In the genomic region with DNA sequence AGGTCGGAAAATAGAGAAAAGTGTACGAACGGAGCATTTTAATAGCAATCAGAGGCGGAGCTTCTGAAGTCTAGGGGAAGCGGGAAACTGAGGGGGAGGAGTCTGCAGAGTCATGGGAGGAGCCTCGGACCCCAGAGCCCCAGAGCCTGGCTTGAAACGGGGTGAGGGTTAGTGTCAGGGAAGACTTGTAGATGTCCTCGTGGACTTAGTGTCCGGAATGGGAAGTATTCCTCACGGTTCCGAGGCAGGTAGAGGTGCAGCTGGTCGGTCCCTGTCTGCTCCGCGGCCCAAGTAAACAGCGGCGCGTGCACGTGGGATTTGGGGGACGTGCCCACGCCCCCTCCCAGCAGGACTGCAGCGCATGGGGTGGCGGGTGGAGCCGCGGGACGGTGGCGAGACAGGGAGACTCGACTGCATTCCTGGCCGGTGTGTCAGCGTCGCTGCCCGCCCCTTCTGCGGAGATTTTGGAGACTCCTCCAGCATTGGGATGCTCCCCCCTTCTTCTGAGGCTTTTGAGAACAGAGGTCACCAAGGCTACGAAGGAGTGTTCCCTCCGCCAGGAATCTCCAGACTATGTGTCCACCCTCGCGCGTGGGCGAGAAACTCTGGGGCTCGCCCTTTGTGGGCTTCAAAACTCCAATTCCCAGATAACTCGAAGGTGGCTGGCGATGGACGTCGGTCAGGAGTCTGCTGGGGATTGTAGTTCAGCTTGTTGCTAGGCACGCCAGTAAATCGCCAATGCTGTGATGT, we compare ENCODE assay signal across 8 mouse cellular contexts. TPM values are rescaled to one million over a fixed set of nuclear protein-coding genes. Genes with fewer than 3 reads are reported as not detected.
DNase-seq lines count a peak whose midpoint lies in the region; ATAC-seq lines count a peak whose summit lies in the region.

No protein-coding gene starts in this region.

- peak overlapping the region; percentile 76 for H3K9ac ChIP-seq in embryonic facial prominence, embryonic 13.5 days
- peak overlapping the region; percentile 74 for H3K9ac ChIP-seq in limb, embryonic 13.5 days
- H3K9ac ChIP-seq in midbrain, embryonic 13.5 days (replicated peaks) = peak overlapping the region; percentile 76
- peak overlapping the region; percentile 60 for H3K9ac ChIP-seq in stomach, embryonic 14.5 days (replicated peaks; ENCODE audit: low read depth, low read length)

- H3K36me3 ChIP-seq in embryonic facial prominence, embryonic 13.5 days = peaks cover 26% of the 10 kb centered on the region
- H3K36me3 ChIP-seq in limb, embryonic 13.5 days = peaks cover 27% of the 10 kb centered on the region
- peaks cover 18% of the 10 kb centered on the region for H3K36me3 ChIP-seq in midbrain, embryonic 13.5 days
- peaks cover 15% of the 10 kb centered on the region for H3K36me3 ChIP-seq in stomach, embryonic 14.5 days (ENCODE audit: control insufficient read depth, insufficient read depth, low read length)

- H3K4me2 ChIP-seq in embryonic facial prominence, embryonic 13.5 days = peak overlapping the region; percentile 98
- H3K4me2 ChIP-seq in limb, embryonic 13.5 days (replicated peaks) = peak overlapping the region; percentile 97
- H3K4me2 ChIP-seq in midbrain, embryonic 13.5 days (replicated peaks) = peak overlapping the region; percentile 98
- H3K4me2 ChIP-seq in stomach, embryonic 14.5 days (replicated peaks; ENCODE audit: low read depth, low read length) = peak overlapping the region; percentile 96

- 1% methylated on average over 45 of the region's 45 CpGs for WGBS in embryonic facial prominence, embryonic 13.5 days
- WGBS in limb, embryonic 13.5 days = under 1% methylated on average over 45 of the region's 45 CpGs
- under 1% methylated on average over 45 of the region's 45 CpGs for WGBS in midbrain, embryonic 13.5 days
- WGBS in stomach, embryonic 14.5 days = under 1% methylated on average over 45 of the region's 45 CpGs

- ATAC-seq in embryonic facial prominence, embryonic 13.5 days (ENCODE audit: insufficient number of reproducible peaks, insufficient read depth, low FRiP score, low TSS enrichment, low read depth) = peak; percentile 66; the same call in 1 of the 2 replicates
- peak; percentile 67 for ATAC-seq in limb, embryonic 13.5 days (ENCODE audit: low FRiP score, low read depth)
- ATAC-seq in midbrain, embryonic 13.5 days = peak; percentile 43
- ATAC-seq in stomach, embryonic 14.5 days (ENCODE audit: insufficient number of reproducible peaks, insufficient read depth, low FRiP score, low read depth) = peak; percentile 73

- peaks cover 11% of the 10 kb centered on the region for H3K27me3 ChIP-seq in embryonic facial prominence, embryonic 13.5 days
- H3K27me3 ChIP-seq in limb, embryonic 13.5 days = peaks cover 10% of the 10 kb centered on the region
- peaks cover 11% of the 10 kb centered on the region; the same call in 1 of the 2 replicates for H3K27me3 ChIP-seq in midbrain, embryonic 13.5 days
- H3K27me3 ChIP-seq in stomach, embryonic 14.5 days (ENCODE audit: control insufficient read depth, insufficient read depth, low read length) = no peaks in the 10 kb centered on the region

- H3K4me3 ChIP-seq in embryonic facial prominence, embryonic 13.5 days = peak overlapping the region; percentile 66
- H3K4me3 ChIP-seq in limb, embryonic 13.5 days = peak overlapping the region; percentile 71
- H3K4me3 ChIP-seq in midbrain, embryonic 13.5 days (replicated peaks) = peak overlapping the region; percentile 74
- H3K4me3 ChIP-seq in stomach, embryonic 14.5 days (ENCODE audit: low read depth, low read length) = peak overlapping the region; percentile 82

- peak overlapping the region; percentile 71 for H3K27ac ChIP-seq in embryonic facial prominence, embryonic 13.5 days
- peak overlapping the region; percentile 52; the same call in 1 of the 2 replicates for H3K27ac ChIP-seq in limb, embryonic 13.5 days
- H3K27ac ChIP-seq in midbrain, embryonic 13.5 days = no peak overlapping the region; the same call in 1 of the 2 replicates
- H3K27ac ChIP-seq in stomach, embryonic 14.5 days (ENCODE audit: low read length) = peak overlapping the region; percentile 59

- peak; percentile 96 for DNase-seq in A20 (ENCODE audit: low read depth, low spot score)
- DNase-seq in adrenal gland, postnatal 36 days = peak; percentile 83
- DNase-seq in heart, adult 18-20 months = peak; percentile 84 to 86
- DNase-seq in kidney, adult 11 months = peak; percentile 74

- no peaks in the 10 kb centered on the region for H3K9me3 ChIP-seq in embryonic facial prominence, embryonic 13.5 days
- no peaks in the 10 kb centered on the region for H3K9me3 ChIP-seq in limb, embryonic 13.5 days
- no peaks in the 10 kb centered on the region for H3K9me3 ChIP-seq in midbrain, embryonic 13.5 days
- H3K9me3 ChIP-seq in stomach, embryonic 14.5 days (ENCODE audit: control insufficient read depth, low read depth, low read length) = no peaks in the 10 kb centered on the region

- H3K4me1 ChIP-seq in embryonic facial prominence, embryonic 13.5 days = peaks cover 43% of the 10 kb centered on the region
- peaks cover 35% of the 10 kb centered on the region for H3K4me1 ChIP-seq in limb, embryonic 13.5 days
- H3K4me1 ChIP-seq in midbrain, embryonic 13.5 days (replicated peaks) = peaks cover 41% of the 10 kb centered on the region
- H3K4me1 ChIP-seq in stomach, embryonic 14.5 days (ENCODE audit: control insufficient read depth, insufficient read depth, low read length) = peaks cover 20% of the 10 kb centered on the region

RNA-seq across cellular contexts. Expression of gene Ppp1r13l, which starts 0.5 kb away (rescaled TPM):
- total RNA-seq in adrenal gland, postnatal 36 days (2021) = 1 to 10 TPM; 5.8 to 8.9 TPM
- polyA plus RNA-seq in embryonic facial prominence, embryonic 13.5 days (2015; fragmentation: Nextera tagmentation; extraction: Ambion mirVana) = 8.3 and 12.6 TPM in 2 replicates
- 10 to 100 TPM; 38.2 to 42.9 TPM for total RNA-seq in heart, adult 18-20 months (2021)
- 9.0 and 9.6 TPM in 2 replicates for polyA plus RNA-seq in limb, embryonic 13.5 days (2015; fragmentation: Nextera tagmentation; extraction: Ambion mirVana)
- 1.2 and 2.3 TPM in 2 replicates for polyA plus RNA-seq in midbrain, embryonic 13.5 days (2015; fragmentation: Nextera tagmentation; extraction: Ambion mirVana)
- 9.6 and 10.0 TPM in 2 replicates for polyA plus RNA-seq in stomach, embryonic 14.5 days (2014; fragmentation: Nextera tagmentation; extraction: Ambion mirVana)

RNA-seq across cellular contexts. Expression of gene Cd3eap, which starts 0.8 kb away (rescaled TPM):
- total RNA-seq in adrenal gland, postnatal 36 days (2021) = 10 to 100 TPM; 11.3 to 12.8 TPM
- 29.4 and 30.5 TPM in 2 replicates for polyA plus RNA-seq in embryonic facial prominence, embryonic 13.5 days (2015; fragmentation: Nextera tagmentation; extraction: Ambion mirVana)
- total RNA-seq in heart, adult 18-20 months (2021) = 1 to 10 TPM; 9.6 to 10.0 TPM
- polyA plus RNA-seq in limb, embryonic 13.5 days (2015; fragmentation: Nextera tagmentation; extraction: Ambion mirVana) = 29.9 and 31.8 TPM in 2 replicates
- polyA plus RNA-seq in midbrain, embryonic 13.5 days (2015; fragmentation: Nextera tagmentation; extraction: Ambion mirVana) = 19.6 and 20.4 TPM in 2 replicates
- 20.5 and 23.9 TPM in 2 replicates for polyA plus RNA-seq in stomach, embryonic 14.5 days (2014; fragmentation: Nextera tagmentation; extraction: Ambion mirVana)

RNA-seq across cellular contexts. Expression of gene Ercc1, which starts 15.5 kb away (rescaled TPM):
- total RNA-seq in adrenal gland, postnatal 36 days (2021) = 10 to 100 TPM; 33.0 to 38.8 TPM
- 93.2 and 106 TPM in 2 replicates for polyA plus RNA-seq in embryonic facial prominence, embryonic 13.5 days (2015; fragmentation: Nextera tagmentation; extraction: Ambion mirVana)
- 10 to 100 TPM; 43.5 to 50.3 TPM for total RNA-seq in heart, adult 18-20 months (2021)
- 89.1 and 96.4 TPM in 2 replicates for polyA plus RNA-seq in limb, embryonic 13.5 days (2015; fragmentation: Nextera tagmentation; extraction: Ambion mirVana)
- polyA plus RNA-seq in midbrain, embryonic 13.5 days (2015; fragmentation: Nextera tagmentation; extraction: Ambion mirVana) = 84.1 and 91.9 TPM in 2 replicates
- 86.0 and 92.8 TPM in 2 replicates for polyA plus RNA-seq in stomach, embryonic 14.5 days (2014; fragmentation: Nextera tagmentation; extraction: Ambion mirVana)

RNA-seq across cellular contexts. Expression of gene Ercc2, which starts 21.7 kb away (rescaled TPM):
- 10 to 100 TPM; 29.7 to 32.8 TPM for total RNA-seq in adrenal gland, postnatal 36 days (2021)
- 17.0 and 17.4 TPM in 2 replicates for polyA plus RNA-seq in embryonic facial prominence, embryonic 13.5 days (2015; fragmentation: Nextera tagmentation; extraction: Ambion mirVana)
- total RNA-seq in heart, adult 18-20 months (2021) = 10 to 100 TPM in 1 of 2 experiments, 1 to 10 TPM in 1; 7.6 to 10.4 TPM
- 18.2 and 18.3 TPM in 2 replicates for polyA plus RNA-seq in limb, embryonic 13.5 days (2015; fragmentation: Nextera tagmentation; extraction: Ambion mirVana)
- 27.6 and 28.9 TPM in 2 replicates for polyA plus RNA-seq in midbrain, embryonic 13.5 days (2015; fragmentation: Nextera tagmentation; extraction: Ambion mirVana)
- 8.8 and 10.3 TPM in 2 replicates for polyA plus RNA-seq in stomach, embryonic 14.5 days (2014; fragmentation: Nextera tagmentation; extraction: Ambion mirVana)

RNA-seq across cellular contexts. Expression of gene Klc3, which starts 43.8 kb away (rescaled TPM):
- total RNA-seq in adrenal gland, postnatal 36 days (2021) = 1 to 10 TPM in 1 of 2 experiments, under 1 TPM in 1; 0.89 to 2.2 TPM
- 14.5 and 14.8 TPM in 2 replicates for polyA plus RNA-seq in embryonic facial prominence, embryonic 13.5 days (2015; fragmentation: Nextera tagmentation; extraction: Ambion mirVana)
- under 1 TPM; 0.32 to 0.46 TPM for total RNA-seq in heart, adult 18-20 months (2021)
- 8.3 and 8.6 TPM in 2 replicates for polyA plus RNA-seq in limb, embryonic 13.5 days (2015; fragmentation: Nextera tagmentation; extraction: Ambion mirVana)
- polyA plus RNA-seq in midbrain, embryonic 13.5 days (2015; fragmentation: Nextera tagmentation; extraction: Ambion mirVana) = 1.1 and 1.2 TPM in 2 replicates
- polyA plus RNA-seq in stomach, embryonic 14.5 days (2014; fragmentation: Nextera tagmentation; extraction: Ambion mirVana) = 6.0 and 8.9 TPM in 2 replicates
